Mouse (Mus musculus) hindbrain, embryonic 15.5 days (tissue): ENCODE measurements around the gene Zfp961. TPM values are rescaled to one million over a fixed set of nuclear protein-coding genes. Genes with fewer than 3 reads are reported as not detected.
"Not testable (repeated sequence)": the region's sequence is repeated elsewhere in the genome, so short reads cannot be mapped to it uniquely, and the experiment has no call there.

Experiments used
- ATAC-seq: fragments of 200-750 bp; cut with Nextera tagmentation; 2 replicates; pipeline ENCODE4 v1.8.0; 2017; ENCODE audit warnings: low read depth, moderate number of reproducible peaks, moderate TSS enrichment; ENCODE audit not compliant: low FRiP score
- H3K27ac ChIP-seq: fragments of 300-500 bp; sonication (generic); replicated peaks from 2 replicates; pipeline ENCODE4 v1.5.1; 2015; ENCODE audit warnings: mild to moderate bottlenecking, inconsistent platforms
- H3K27me3 ChIP-seq: fragments of 300-500 bp; sonication (generic); 2 replicates; pipeline ENCODE4 v1.6.1; 2015; ENCODE audit warnings: control low read depth, inconsistent platforms
- H3K36me3 ChIP-seq: fragments of 300-500 bp; sonication (generic); 2 replicates; pipeline ENCODE4 v1.6.1; 2015; ENCODE audit warnings: control low read depth, inconsistent platforms
- H3K4me1 ChIP-seq: fragments of 300-500 bp; sonication (generic); replicated peaks from 2 replicates; pipeline ENCODE4 v1.6.1; 2015; ENCODE audit warnings: control low read depth, inconsistent platforms
- H3K4me2 ChIP-seq: fragments of 300-500 bp; sonication (generic); 2 replicates; pipeline ENCODE4 v1.6.1; 2015; ENCODE audit warnings: moderate library complexity, mild to moderate bottlenecking, inconsistent platforms
- H3K4me3 ChIP-seq: fragments of 300-500 bp; sonication (generic); 2 replicates; pipeline ENCODE4 v1.5.1; 2015; ENCODE audit warnings: mild to moderate bottlenecking, inconsistent platforms
- H3K9ac ChIP-seq: fragments of 300-500 bp; sonication (generic); 2 replicates; pipeline ENCODE4 v1.6.1; 2015; ENCODE audit warnings: inconsistent platforms
- H3K9me3 ChIP-seq: fragments of 300-500 bp; sonication (generic); 2 replicates; pipeline ENCODE4 v1.6.1; 2016; ENCODE audit warnings: control low read depth, inconsistent platforms
- WGBS: fragments of 180-500 bp; shearing (Covaris S2); methylation state at CpG from one replicate; pipeline ENCODE4 v1.1.7; 2015; 5-methylcytosine and 5-hydroxymethylcytosine counted together
- polyA plus RNA-seq: library from polyadenylated mRNA; unstranded; fragments of >200 nt; fragmentation: Nextera tagmentation; extraction: Ambion mirVana; gene quantifications from 2 replicates; pipeline ENCODE4 v1.2.1, GENCODE M21; 2015

The Zfp961 gene
- polyA plus RNA-seq, 1 experiment from 2014 or later = 18.1 TPM

- Histone ChIP-seq H3K4me1 (no peaks in the 10 kb centered on the region), H3K27me3 (no peaks in the 10 kb centered on the region), H3K9ac (no peak overlapping the region), H3K27ac (no peak overlapping the region), H3K9me3 (no peaks in the 10 kb centered on the region), H3K4me2 (no peak overlapping the region), H3K36me3 (no peaks in the 10 kb centered on the region), H3K4me3 (no peak overlapping the region)
- 82% methylated on average over 2 of the region's 2 CpGs for WGBS
- no peak for ATAC-seq
These were observed 10.3 kb upstream of the Zfp961 start for GRCm38 (mm10) chr8:71940293-71941208.

- ATAC-seq = no peak
- no peak overlapping the region for H3K27ac ChIP-seq
- no peak overlapping the region for H3K9ac ChIP-seq
- H3K27me3 ChIP-seq = 0 out of 2 replicates have a peak, but pooled peaks cover 2% of the 10 kb centered on the region
- no peaks in the 10 kb centered on the region for H3K9me3 ChIP-seq
- no peak overlapping the region for H3K4me2 ChIP-seq
- H3K4me1 ChIP-seq = no peaks in the 10 kb centered on the region
- H3K4me3 ChIP-seq = no peak overlapping the region
- WGBS = 85% methylated on average over 1 of the region's 1 CpGs
- H3K36me3 ChIP-seq = no peaks in the 10 kb centered on the region
These were observed 9.1 kb upstream of the Zfp961 start for GRCm38 (mm10) chr8:71941776-71942175.

DNA sequence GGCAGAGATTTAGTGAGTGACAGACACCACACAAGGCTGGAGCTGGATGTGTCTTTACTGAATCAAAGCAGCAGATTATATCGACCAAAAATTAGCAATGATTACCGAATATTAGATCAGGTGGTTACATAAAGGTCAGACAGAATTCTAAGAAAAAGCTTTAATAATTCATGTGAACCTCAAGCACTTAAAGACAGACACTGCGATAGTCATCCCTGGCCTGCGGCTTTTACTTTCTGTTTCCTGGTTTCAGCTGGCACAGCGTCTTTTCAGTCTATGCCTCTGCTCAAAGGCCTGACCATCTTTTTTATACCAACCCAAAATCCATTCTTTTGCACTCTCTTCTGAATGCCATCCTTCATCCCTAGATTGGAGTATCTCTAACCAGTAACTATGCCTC lies 2.2 kb upstream of the Zfp961 start:
- H3K36me3 ChIP-seq = no peaks in the 10 kb centered on the region
- no peak overlapping the region for H3K9ac ChIP-seq
- no peak overlapping the region for H3K4me3 ChIP-seq
- no peak overlapping the region for H3K27ac ChIP-seq
- no peak for ATAC-seq
- peaks cover 17% of the 10 kb centered on the region for H3K4me1 ChIP-seq
- 90% methylated on average over 5 of the region's 5 CpGs for WGBS
- H3K9me3 ChIP-seq = no peaks in the 10 kb centered on the region
- 0 out of 2 replicates have a peak, but pooled peaks cover 2% of the 10 kb centered on the region for H3K27me3 ChIP-seq
- no peak overlapping the region for H3K4me2 ChIP-seq

- Histone ChIP-seq H3K36me3 (peaks cover 8% of the 10 kb centered on the region), H3K27me3 (no peaks in the 10 kb centered on the region), H3K9me3 (no peaks in the 10 kb centered on the region), H3K4me1 (peaks cover 17% of the 10 kb centered on the region), H3K9ac (peak overlapping the region; percentile 89), H3K4me3 (peak overlapping the region; percentile 88), H3K27ac (peak overlapping the region; percentile 92), H3K4me2 (peak overlapping the region; percentile 72)
- no peak for ATAC-seq
- 38% methylated on average over 14 of the region's 14 CpGs for WGBS
These were observed 761 bp downstream of the Zfp961 start for GRCm38 (mm10) chr8:71951436-71952161.

GRCm38 (mm10) chr8:71952489-71952888 lies 1.7 kb downstream of the Zfp961 start:
- H3K9ac ChIP-seq = no peak overlapping the region
- peaks cover 8% of the 10 kb centered on the region for H3K36me3 ChIP-seq
- H3K4me3 ChIP-seq = no peak overlapping the region
- H3K27ac ChIP-seq = no peak overlapping the region
- no peaks in the 10 kb centered on the region for H3K27me3 ChIP-seq
- 100% methylated on average over 1 of the region's 1 CpGs for WGBS
- H3K4me1 ChIP-seq = peaks cover 17% of the 10 kb centered on the region
- no peak overlapping the region for H3K4me2 ChIP-seq
- H3K9me3 ChIP-seq = no peaks in the 10 kb centered on the region
- ATAC-seq = no peak

GRCm38 (mm10) chr8:71952961-71953700 lies 2.3 kb downstream of the Zfp961 start:
- 98% methylated on average over 16 of the region's 16 CpGs for WGBS
- peaks cover 17% of the 10 kb centered on the region for H3K4me1 ChIP-seq
- not testable (repeated sequence) for ATAC-seq, H3K9me3 ChIP-seq, H3K9ac ChIP-seq, H3K27ac ChIP-seq, H3K4me3 ChIP-seq, H3K27me3 ChIP-seq, H3K4me2 ChIP-seq, H3K36me3 ChIP-seq

- no peaks in the 10 kb centered on the region for H3K27me3 ChIP-seq
- no peak overlapping the region for H3K4me2 ChIP-seq
- 96% methylated on average over 9 of the region's 9 CpGs for WGBS
- ATAC-seq = no peak
- no peak overlapping the region for H3K9ac ChIP-seq
- peaks cover 8% of the 10 kb centered on the region for H3K36me3 ChIP-seq
- H3K4me3 ChIP-seq = no peak overlapping the region
- H3K9me3 ChIP-seq = no peaks in the 10 kb centered on the region
- peaks cover 17% of the 10 kb centered on the region for H3K4me1 ChIP-seq
- no peak overlapping the region for H3K27ac ChIP-seq
These were observed 3.8 kb downstream of the Zfp961 start for GRCm38 (mm10) chr8:71954666-71955065.

- Histone ChIP-seq H3K9me3 (no peaks in the 10 kb centered on the region), H3K27ac (no peak overlapping the region)
- ATAC-seq = no peak
These were observed 9.6 kb downstream of the Zfp961 start for GRCm38 (mm10) chr8:71960483-71960882.

GRCm38 (mm10) chr8:71961796-71962195 lies 11.0 kb downstream of the Zfp961 start:
- Histone ChIP-seq H3K4me1 (no peaks in the 10 kb centered on the region), H3K4me2 (no peak overlapping the region), H3K9me3 (no peaks in the 10 kb centered on the region), H3K9ac (no peak overlapping the region), H3K4me3 (no peak overlapping the region), H3K27me3 (no peaks in the 10 kb centered on the region), H3K27ac (no peak overlapping the region), H3K36me3 (peaks cover 14% of the 10 kb centered on the region)
- 95% methylated on average over 5 of the region's 5 CpGs for WGBS
- ATAC-seq = no peak

More at GRCm38 (mm10) chr8:71960483-71960882, 9.6 kb downstream of the Zfp961 start:
- Histone ChIP-seq H3K36me3 (peaks cover 2% of the 10 kb centered on the region), H3K4me2 (no peak overlapping the region), H3K9ac (no peak overlapping the region), H3K4me1 (no peaks in the 10 kb centered on the region), H3K4me3 (no peak overlapping the region), H3K27me3 (no peaks in the 10 kb centered on the region)

GRCm38 (mm10) chr8:71964051-71964450 lies 13.2 kb downstream of the Zfp961 start:
- no peaks in the 10 kb centered on the region for H3K9me3 ChIP-seq
- no peaks in the 10 kb centered on the region for H3K27me3 ChIP-seq
- no peak for ATAC-seq
- H3K4me1 ChIP-seq = no peaks in the 10 kb centered on the region
- no peak overlapping the region for H3K9ac ChIP-seq
- peaks cover 35% of the 10 kb centered on the region for H3K36me3 ChIP-seq
- H3K27ac ChIP-seq = no peak overlapping the region
- 86% methylated on average over 3 of the region's 3 CpGs for WGBS
- no peak overlapping the region for H3K4me3 ChIP-seq
- no peak overlapping the region for H3K4me2 ChIP-seq

GRCm38 (mm10) chr8:71965166-71965565 lies 14.3 kb downstream of the Zfp961 start:
- Histone ChIP-seq H3K27me3 (no peaks in the 10 kb centered on the region), H3K9me3 (no peaks in the 10 kb centered on the region), H3K4me3 (no peak overlapping the region), H3K27ac (no peak overlapping the region), H3K36me3 (peaks cover 38% of the 10 kb centered on the region), H3K4me1 (no peaks in the 10 kb centered on the region), H3K4me2 (no peak overlapping the region), H3K9ac (no peak overlapping the region)
- ATAC-seq = no peak
- WGBS = 99% methylated on average over 2 of the region's 2 CpGs

- no peaks in the 10 kb centered on the region for H3K9me3 ChIP-seq
- H3K4me3 ChIP-seq = no peak overlapping the region
- H3K9ac ChIP-seq = no peak overlapping the region
- H3K4me1 ChIP-seq = no peaks in the 10 kb centered on the region
- H3K36me3 ChIP-seq = peaks cover 38% of the 10 kb centered on the region
- H3K27me3 ChIP-seq = no peaks in the 10 kb centered on the region
- no peak overlapping the region for H3K4me2 ChIP-seq
- no peak overlapping the region for H3K27ac ChIP-seq
- ATAC-seq = no peak
These were observed 15.6 kb downstream of the Zfp961 start for GRCm38 (mm10) chr8:71966411-71966810.
